Mouse (Mus musculus) duodenum, adult 2 months (tissue): ENCODE measurements around the gene Emx1. TPM values are rescaled to one million over a fixed set of nuclear protein-coding genes. Genes with fewer than 3 reads are reported as not detected.

Experiments used
- polyA plus RNA-seq: library from polyadenylated mRNA; depleted of rRNA; stranded (reverse); fragments of >200 nt; gene quantifications from 2 replicates; pipeline ENCODE4 v1.2.3, GENCODE M21; 2012; ENCODE audit warnings: low replicate concordance; rRNA removed

Gene Emx1
- not detected in 2 replicates for polyA plus RNA-seq

GRCm38 (mm10) chr6:85187340-85188211, at the start of gene Emx1:
Emx1 (plus strand) TSS chr6:85187438.

Other genes starting within 250 kb of the Emx1 start
- 3.4 and 4.0 TPM in 2 replicates for gene Exoc6b, start 117.9 kb upstream of the Emx1 start, polyA plus RNA-seq
- 28.5 and 53.0 TPM in 2 replicates for gene Spr, start 49.7 kb upstream of the Emx1 start, polyA plus RNA-seq
- 0.72 and 2.3 TPM in 2 replicates for gene Sfxn5, start 146.0 kb downstream of the Emx1 start, polyA plus RNA-seq
- 2.8 and 3.5 TPM in 2 replicates for gene Rab11fip5, start 187.2 kb downstream of the Emx1 start, polyA plus RNA-seq
- gene Noto, start 236.4 kb downstream of the Emx1 start, polyA plus RNA-seq: not detected in 2 replicates
- 6.0 and 10.7 TPM in 2 replicates for gene Smyd5, start 244.6 kb downstream of the Emx1 start, polyA plus RNA-seq